ENCODE assay signal across 1 mouse cellular context in the genomic region with DNA sequence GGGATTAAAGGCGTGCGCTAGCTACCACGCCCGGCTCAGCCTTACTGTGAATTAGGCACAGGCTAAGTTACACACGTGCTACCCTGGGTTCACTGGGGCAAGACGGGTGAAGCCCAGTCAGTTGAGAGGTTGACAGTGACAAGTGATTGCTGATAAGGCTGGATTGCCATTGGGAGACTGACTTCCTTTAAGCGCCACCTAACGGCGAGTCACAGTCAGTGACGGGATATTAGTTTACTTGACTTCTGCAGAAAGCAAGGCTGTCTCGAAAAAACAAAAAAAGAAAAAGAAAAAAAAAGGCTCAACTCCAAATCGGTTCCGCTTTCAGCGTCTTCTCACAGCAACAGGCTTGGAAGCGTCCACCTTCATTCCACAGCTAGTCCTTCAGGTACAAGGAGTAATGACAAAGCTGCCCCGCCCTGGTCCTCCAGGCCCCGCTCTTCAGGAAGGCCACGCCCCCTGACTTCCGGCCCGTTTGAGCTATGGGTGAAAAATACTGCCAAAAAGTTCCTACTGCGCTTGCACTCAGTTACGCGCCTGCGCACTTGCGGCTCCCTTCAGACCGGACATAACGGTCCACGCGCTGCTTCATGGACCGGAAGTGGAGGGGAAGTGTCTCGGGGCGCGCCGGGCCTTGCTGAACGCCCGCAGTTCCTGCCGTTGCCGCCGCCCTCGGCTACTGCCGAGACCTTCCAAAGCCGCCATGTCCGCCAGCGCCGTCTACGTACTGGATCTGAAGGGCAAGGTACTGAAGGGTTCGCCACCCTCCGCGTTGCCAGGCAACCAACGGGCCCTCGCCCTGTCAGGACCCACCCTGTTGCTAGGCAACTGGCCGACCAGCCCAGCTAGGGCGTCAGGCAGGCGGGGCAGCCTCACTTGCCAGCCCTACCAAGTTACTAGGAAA.
TF ChIP-seq lines count a peak whose summit lies in the region.

Gene Ap1m1 (plus strand): TSS at position 520 of the 904 bp plus-strand sequence.

TF ChIP-seq in CH12.LX, 34 proteins besides CTCF, POLR2A, EP300 and RAD21 (continued from another document):
- TF ChIP-seq SMC3 (IDR thresholded peaks at IDR 0.05; ENCODE audit: low read depth, low read length), result peak; percentile 54
- peak; percentile 91 for TF ChIP-seq MXI1 (IDR thresholded peaks at IDR 0.05; ENCODE audit: low read depth, low read length)
- peak; percentile 59; the same call in 1 of the 2 replicates for TF ChIP-seq MAZ (IDR thresholded peaks at IDR 0.05; ENCODE audit: low read depth, low read length)
- no peak for TF ChIP-seq PAX5 (IDR thresholded peaks at IDR 0.05; ENCODE audit: low read length)
- peak; percentile 35; the same call in 1 of the 2 replicates for TF ChIP-seq CHD2 (IDR thresholded peaks at IDR 0.05; ENCODE audit: low read length)
- peak; percentile 92 for TF ChIP-seq NRF1 (IDR thresholded peaks at IDR 0.05; ENCODE audit: low read depth, low read length)
- TF ChIP-seq TCF12 (IDR thresholded peaks at IDR 0.05; ENCODE audit: low read depth, low read length), result peak; percentile 69
- TF ChIP-seq GABPA (IDR thresholded peaks at IDR 0.05; ENCODE audit: insufficient replicate concordance, low read depth, low read length), result peak; percentile 20; the same call in 1 of the 2 replicates
- TF ChIP-seq JUND (conservative IDR thresholded peaks at IDR 0.05; ENCODE audit: low read depth, low read length), result peak; percentile 26; the same call in 1 of the 2 replicates
- TF ChIP-seq HCFC1 (IDR thresholded peaks at IDR 0.05; ENCODE audit: low read depth, low read length), result peak; percentile 86
- TF ChIP-seq NELFE (IDR thresholded peaks at IDR 0.05; ENCODE audit: low read depth, low read length), result peak; percentile 68
- peak; percentile 92 for TF ChIP-seq MAX (IDR thresholded peaks at IDR 0.05; ENCODE audit: low read length)
- no peak for TF ChIP-seq USF2 (conservative IDR thresholded peaks at IDR 0.05; ENCODE audit: low read depth, low read length)
- TF ChIP-seq JUN (IDR thresholded peaks at IDR 0.05; ENCODE audit: insufficient read depth, low read depth, low read length), result no peak
- TF ChIP-seq ZNF384 (IDR thresholded peaks at IDR 0.05; ENCODE audit: low read depth, low read length), result no peak
- peak; percentile 25; the same call in 1 of the 2 replicates for TF ChIP-seq IRF4 (IDR thresholded peaks at IDR 0.05; ENCODE audit: low read depth, low read length)
- peak; percentile 18; the same call in 1 of the 2 replicates for TF ChIP-seq ZMIZ1 (IDR thresholded peaks at IDR 0.05; ENCODE audit: low read depth, low read length)
- TF ChIP-seq SIN3A (IDR thresholded peaks at IDR 0.05; ENCODE audit: low read length), result peak; percentile 91
- TF ChIP-seq E2F4 (IDR thresholded peaks at IDR 0.05; ENCODE audit: insufficient replicate concordance, low read depth, low read length), result no peak
- TF ChIP-seq USF1 (IDR thresholded peaks at IDR 0.05; ENCODE audit: low read depth, low read length), result no peak
- TF ChIP-seq KAT2A (IDR thresholded peaks at IDR 0.05; ENCODE audit: insufficient replicate concordance, low read length), result peak; percentile 62; the same call in 1 of the 2 replicates
- no peak for TF ChIP-seq CHD1 (IDR thresholded peaks at IDR 0.05; ENCODE audit: low read depth, low read length)
- peak; percentile 77 for TF ChIP-seq ETS1 (conservative IDR thresholded peaks at IDR 0.05; ENCODE audit: low read depth, low read length)
